Mouse (Mus musculus): ENCODE data around the gene Kif23.

GRCm38 (mm10) chr9:61961181-61961580 is 14.6 kb upstream of the Kif23 start:
- TF ChIP-seq CTCF (IDR thresholded peaks at IDR 0.05; ENCODE audit: control insufficient read depth, insufficient read depth, insufficient read length) = no peak
- no peak for TF ChIP-seq MYOD1 (IDR thresholded peaks at IDR 0.05; ENCODE audit: control insufficient read depth, insufficient read length, low read depth)
- TF ChIP-seq MYOG (IDR thresholded peaks at IDR 0.05; ENCODE audit: control insufficient read depth, extremely low read depth, insufficient read length) = no peak
- no peak for TF ChIP-seq MAX (IDR thresholded peaks at IDR 0.05)
- no peak for TF ChIP-seq USF1 (IDR thresholded peaks at IDR 0.05; ENCODE audit: low read depth)
- no peak for TF ChIP-seq FOSL1 (IDR thresholded peaks at IDR 0.05; ENCODE audit: insufficient read depth, low read length, poor library complexity, severe bottlenecking)
- no peak for TF ChIP-seq CEBPB (IDR thresholded peaks at IDR 0.05; ENCODE audit: low read depth)

Measured in C2C12 (cell line).